Mouse (Mus musculus) left cerebral cortex, postnatal 10 days (tissue): ENCODE data around the gene Gm20388. TPM values are rescaled to one million over a fixed set of nuclear protein-coding genes. Genes with fewer than 3 reads are reported as not detected.
A peak's percentile ranks its signal among the peaks of the same experiment; 100 is the strongest.
"Not testable (repeated sequence)": the region's sequence is repeated elsewhere in the genome, so short reads cannot be mapped to it uniquely, and the experiment has no call there.

ENCODE experiments used
- DNase-seq, 2 experiments: peaks; one replicate each; pipeline ENCODE4 v3.0.0; 2021 to 2022; ENCODE audit warnings: low spot score in 2 of 2, mixed read lengths in 1 of 2; ENCODE audit errors: extremely low spot score in 1 of 2
- intact Hi-C: fragments of 180-260 bp; cut with DNase I; formaldehyde crosslinking; loops from one replicate; pipeline ENCODE4 v1.15.1; 2025
- total RNA-seq, 2 experiments: library from RNA; stranded (reverse); gene quantifications; 2 replicates each; pipeline ENCODE4 v1.2.3; 2021

The Gm20388 gene
- total RNA-seq, 2 experiments from 2014 or later = 4.4 to 9.0 TPM

- intact Hi-C loops = no loop called here
- DNase-seq = no peak
These were observed 852.6 kb downstream of the Gm20388 start for GRCm38 (mm10) chr8:120763267-120763666.

GRCm38 (mm10) chr8:120764638-120765037 lies 854.0 kb downstream of the Gm20388 start:
- intact Hi-C loops = no loop called here
- DNase-seq = no peak

- intact Hi-C loops = no loop called here
- DNase-seq = no peak
These were observed 856.0 kb downstream of the Gm20388 start for GRCm38 (mm10) chr8:120766622-120767021.

GRCm38 (mm10) chr8:120768454-120769218 lies 858.0 kb downstream of the Gm20388 start:
- no peak for DNase-seq
- intact Hi-C loops = no loop called here

GRCm38 (mm10) chr8:120777184-120777583 lies 866.5 kb downstream of the Gm20388 start:
- intact Hi-C loops = no loop called here
- no peak for DNase-seq

- intact Hi-C loops = no loop called here
- DNase-seq = no peak
These were observed 867.1 kb downstream of the Gm20388 start for GRCm38 (mm10) chr8:120777732-120778131.

- intact Hi-C loops = no loop called here
- DNase-seq = no peak
These were observed 868.5 kb downstream of the Gm20388 start for GRCm38 (mm10) chr8:120779106-120779505.

GRCm38 (mm10) chr8:120783781-120784180 lies 873.1 kb downstream of the Gm20388 start:
- intact Hi-C loops = no loop called here
- no peak for DNase-seq

- no peak for DNase-seq
- intact Hi-C loops = no loop called here
These were observed 876.1 kb downstream of the Gm20388 start for GRCm38 (mm10) chr8:120786753-120787152.

- intact Hi-C loops = no loop called here
- no peak for DNase-seq
These were observed 877.0 kb downstream of the Gm20388 start for GRCm38 (mm10) chr8:120787631-120788030.

- intact Hi-C loops = no loop called here
- DNase-seq = no peak
These were observed 882.1 kb downstream of the Gm20388 start for GRCm38 (mm10) chr8:120792710-120793109.

GRCm38 (mm10) chr8:120795944-120796635 lies 885.4 kb downstream of the Gm20388 start:
- peak; percentile 60 to 87 for DNase-seq
- intact Hi-C loops = loop anchor here (1.0 kb wide), 1 partner anchor 116 kb away; no protein-coding TSS in a partner anchor

GRCm38 (mm10) chr8:120797019-120797727 lies 886.5 kb downstream of the Gm20388 start:
- intact Hi-C loops = no loop called here
- no peak for DNase-seq

- peak in 1 of 2 experiments; percentile 55 for DNase-seq
- intact Hi-C loops = no loop called here
These were observed 889.7 kb downstream of the Gm20388 start for GRCm38 (mm10) chr8:120800308-120800865.

GRCm38 (mm10) chr8:120803661-120804375 lies 893.2 kb downstream of the Gm20388 start:
- DNase-seq, intact Hi-C loops: not testable (repeated sequence)

GRCm38 (mm10) chr8:120804741-120805140 lies 894.1 kb downstream of the Gm20388 start:
- no peak for DNase-seq
- intact Hi-C loops = no loop called here

GRCm38 (mm10) chr8:120806780-120807264 lies 896.2 kb downstream of the Gm20388 start:
- DNase-seq = peak in 1 of 2 experiments; percentile 62
- intact Hi-C loops = no loop called here

- intact Hi-C loops = no loop called here
- DNase-seq = no peak
These were observed 897.1 kb downstream of the Gm20388 start for GRCm38 (mm10) chr8:120807719-120808118.
